Mouse (Mus musculus): ENCODE results near the gene Iffo2.

GRCm38 (mm10) chr4:139636373-139636772 is 106.0 kb downstream of the Iffo2 start:
- TF ChIP-seq CTCF (IDR thresholded peaks at IDR 0.05; ENCODE audit: borderline replicate concordance, extremely low read depth, insufficient read depth, insufficient read length) = peak; percentile 99
- TF ChIP-seq POLR2A (IDR thresholded peaks at IDR 0.05; ENCODE audit: borderline replicate concordance, extremely low read depth, insufficient read depth, insufficient read length, poor library complexity, severe bottlenecking) = no peak

Data from brain, embryonic 14.5 days (tissue).